Mouse (Mus musculus): ENCODE data around the gene Atad5. TPM values are rescaled to one million over a fixed set of nuclear protein-coding genes. Genes with fewer than 3 reads are reported as not detected.

Atad5 gene
- polyA plus RNA-seq, 1 experiment from 2014 or later: 2.2 TPM

GRCm38 (mm10) chr11:80136786-80137185 lies 47.6 kb downstream of the Atad5 start:
- Histone ChIP-seq H3K4me1 (replicated peaks; ENCODE audit: control insufficient read depth, insufficient read depth) (no peaks in the 10 kb centered on the region), H3K9me3 (ENCODE audit: control insufficient read depth, low read length) (no peaks in the 10 kb centered on the region), H3K4me3 (ENCODE audit: low read depth, low read length) (no peak overlapping the region), H3K4me2 (replicated peaks; ENCODE audit: low read depth) (no peak overlapping the region), H3K36me3 (ENCODE audit: control insufficient read depth, insufficient read depth, low read length) (peaks cover 5% of the 10 kb centered on the region; the same call in 1 of the 2 replicates), H3K27me3 (ENCODE audit: control insufficient read depth, insufficient read depth, low read length) (no peaks in the 10 kb centered on the region), H3K9ac (ENCODE audit: low read length) (no peak overlapping the region), H3K27ac (replicated peaks) (no peak overlapping the region)
- TF ChIP-seq CTCF (IDR thresholded peaks at IDR 0.05; ENCODE audit: low read depth) (no peak), EP300 (optimal IDR thresholded peaks at IDR 0.05) (no peak)
- ATAC-seq (ENCODE audit: low FRiP score, low TSS enrichment) (no peak), DNase-seq (ENCODE audit: low spot score) (no peak)
- 86% methylated on average over 13 of the region's 13 CpGs for WGBS

GRCm38 (mm10) chr11:80137773-80138172 lies 48.6 kb downstream of the Atad5 start:
- no peaks in the 10 kb centered on the region for H3K9me3 ChIP-seq (ENCODE audit: control insufficient read depth, low read length)
- no peak for TF ChIP-seq EP300 (optimal IDR thresholded peaks at IDR 0.05)
- no peak for TF ChIP-seq CTCF (IDR thresholded peaks at IDR 0.05; ENCODE audit: low read depth)
- H3K4me1 ChIP-seq (replicated peaks; ENCODE audit: control insufficient read depth, insufficient read depth): no peaks in the 10 kb centered on the region
- no peak for DNase-seq (ENCODE audit: low spot score)
- H3K27ac ChIP-seq (replicated peaks): no peak overlapping the region
- WGBS: 83% methylated on average over 5 of the region's 5 CpGs
- no peak overlapping the region for H3K4me2 ChIP-seq (replicated peaks; ENCODE audit: low read depth)
- peaks cover 2% of the 10 kb centered on the region; the same call in 1 of the 2 replicates for H3K36me3 ChIP-seq (ENCODE audit: control insufficient read depth, insufficient read depth, low read length)
- no peak for ATAC-seq (ENCODE audit: low FRiP score, low TSS enrichment)
- H3K4me3 ChIP-seq (ENCODE audit: low read depth, low read length): no peak overlapping the region
- H3K9ac ChIP-seq (ENCODE audit: low read length): no peak overlapping the region
- H3K27me3 ChIP-seq (ENCODE audit: control insufficient read depth, insufficient read depth, low read length): no peaks in the 10 kb centered on the region

- WGBS: under 1% methylated on average over 40 of the region's 40 CpGs
- Histone ChIP-seq H3K27me3 (ENCODE audit: control insufficient read depth, insufficient read depth, low read length) (no peaks in the 10 kb centered on the region), H3K4me2 (replicated peaks; ENCODE audit: low read depth) (peak within 1 kb of the TSS; percentile 83), H3K27ac (replicated peaks) (peak within 1 kb of the TSS; percentile 89), H3K9ac (ENCODE audit: low read length) (peak within 1 kb of the TSS; percentile 86), H3K9me3 (ENCODE audit: control insufficient read depth, low read length) (no peaks in the 10 kb centered on the region), H3K36me3 (ENCODE audit: control insufficient read depth, insufficient read depth, low read length) (no peaks in the 10 kb centered on the region), H3K4me1 (replicated peaks; ENCODE audit: control insufficient read depth, insufficient read depth) (no peaks in the 10 kb centered on the region), H3K4me3 (ENCODE audit: low read depth, low read length) (peak within 1 kb of the TSS; percentile 81)
- TF ChIP-seq CTCF (IDR thresholded peaks at IDR 0.05; ENCODE audit: low read depth): no peak
- TF ChIP-seq EP300 (optimal IDR thresholded peaks at IDR 0.05): no peak
- DNase-seq (ENCODE audit: low spot score) (peak; percentile 86), ATAC-seq (ENCODE audit: low FRiP score, low TSS enrichment) (peak; percentile 89)
Measured at GRCm38 (mm10) chr11:80141825-80142521, 52.8 kb downstream of the Atad5 start, which contains the start of gene Tefm. Gene Tefm (minus strand): TSS chr11:80142175.

- H3K4me2 ChIP-seq (replicated peaks; ENCODE audit: low read depth): peak overlapping the region; percentile 83
- no peak overlapping the region for H3K27ac ChIP-seq (replicated peaks)
- no peak overlapping the region for H3K9ac ChIP-seq (ENCODE audit: low read length)
- DNase-seq (ENCODE audit: low spot score) (peak; percentile 64), ATAC-seq (ENCODE audit: low FRiP score, low TSS enrichment) (peak; percentile 32; the same call in 1 of the 2 replicates)
- no peak overlapping the region for H3K4me3 ChIP-seq (ENCODE audit: low read depth, low read length)
- TF ChIP-seq EP300 (optimal IDR thresholded peaks at IDR 0.05) (no peak), CTCF (IDR thresholded peaks at IDR 0.05; ENCODE audit: low read depth) (no peak)
- no peaks in the 10 kb centered on the region for H3K4me1 ChIP-seq (replicated peaks; ENCODE audit: control insufficient read depth, insufficient read depth)
- WGBS: 44% methylated on average over 8 of the region's 8 CpGs
- no peaks in the 10 kb centered on the region for H3K27me3 ChIP-seq (ENCODE audit: control insufficient read depth, insufficient read depth, low read length)
- H3K9me3 ChIP-seq (ENCODE audit: control insufficient read depth, low read length): no peaks in the 10 kb centered on the region
- no peaks in the 10 kb centered on the region for H3K36me3 ChIP-seq (ENCODE audit: control insufficient read depth, insufficient read depth, low read length)
Measured at GRCm38 (mm10) chr11:80142872-80143271, 53.7 kb downstream of the Atad5 start.

- Histone ChIP-seq H3K27me3 (ENCODE audit: control insufficient read depth, insufficient read depth, low read length) (no peaks in the 10 kb centered on the region), H3K4me2 (replicated peaks; ENCODE audit: low read depth) (no peak overlapping the region), H3K9me3 (ENCODE audit: control insufficient read depth, low read length) (no peaks in the 10 kb centered on the region), H3K4me1 (replicated peaks; ENCODE audit: control insufficient read depth, insufficient read depth) (no peaks in the 10 kb centered on the region), H3K36me3 (ENCODE audit: control insufficient read depth, insufficient read depth, low read length) (no peaks in the 10 kb centered on the region), H3K9ac (ENCODE audit: low read length) (no peak overlapping the region), H3K4me3 (ENCODE audit: low read depth, low read length) (no peak overlapping the region), H3K27ac (replicated peaks) (peak overlapping the region; percentile 9; the same call in 1 of the 2 replicates)
- WGBS: 35% methylated on average over 10 of the region's 10 CpGs
- peak; percentile 28 for DNase-seq (ENCODE audit: low spot score)
- peak; percentile 46 for ATAC-seq (ENCODE audit: low FRiP score, low TSS enrichment)
- no peak for TF ChIP-seq EP300 (optimal IDR thresholded peaks at IDR 0.05)
Measured at GRCm38 (mm10) chr11:80145787-80146275, 56.6 kb downstream of the Atad5 start.

- no peak overlapping the region for H3K4me2 ChIP-seq (replicated peaks; ENCODE audit: low read depth)
- no peaks in the 10 kb centered on the region for H3K4me1 ChIP-seq (replicated peaks; ENCODE audit: control insufficient read depth, insufficient read depth)
- H3K27ac ChIP-seq (replicated peaks): no peak overlapping the region
- H3K9ac ChIP-seq (ENCODE audit: low read length): no peak overlapping the region
- no peaks in the 10 kb centered on the region for H3K36me3 ChIP-seq (ENCODE audit: control insufficient read depth, insufficient read depth, low read length)
- no peaks in the 10 kb centered on the region for H3K9me3 ChIP-seq (ENCODE audit: control insufficient read depth, low read length)
- no peak for ATAC-seq (ENCODE audit: low FRiP score, low TSS enrichment)
- TF ChIP-seq EP300 (optimal IDR thresholded peaks at IDR 0.05) (no peak), CTCF (IDR thresholded peaks at IDR 0.05; ENCODE audit: low read depth) (peak; percentile 5; the same call in 1 of the 2 replicates)
- no peak for DNase-seq (ENCODE audit: low spot score)
- WGBS: 64% methylated on average over 6 of the region's 6 CpGs
- no peak overlapping the region for H3K4me3 ChIP-seq (ENCODE audit: low read depth, low read length)
- no peaks in the 10 kb centered on the region for H3K27me3 ChIP-seq (ENCODE audit: control insufficient read depth, insufficient read depth, low read length)
Measured at GRCm38 (mm10) chr11:80147748-80148147, 58.5 kb downstream of the Atad5 start.

Data from stomach, postnatal 0 days (tissue).